In the genomic region with DNA sequence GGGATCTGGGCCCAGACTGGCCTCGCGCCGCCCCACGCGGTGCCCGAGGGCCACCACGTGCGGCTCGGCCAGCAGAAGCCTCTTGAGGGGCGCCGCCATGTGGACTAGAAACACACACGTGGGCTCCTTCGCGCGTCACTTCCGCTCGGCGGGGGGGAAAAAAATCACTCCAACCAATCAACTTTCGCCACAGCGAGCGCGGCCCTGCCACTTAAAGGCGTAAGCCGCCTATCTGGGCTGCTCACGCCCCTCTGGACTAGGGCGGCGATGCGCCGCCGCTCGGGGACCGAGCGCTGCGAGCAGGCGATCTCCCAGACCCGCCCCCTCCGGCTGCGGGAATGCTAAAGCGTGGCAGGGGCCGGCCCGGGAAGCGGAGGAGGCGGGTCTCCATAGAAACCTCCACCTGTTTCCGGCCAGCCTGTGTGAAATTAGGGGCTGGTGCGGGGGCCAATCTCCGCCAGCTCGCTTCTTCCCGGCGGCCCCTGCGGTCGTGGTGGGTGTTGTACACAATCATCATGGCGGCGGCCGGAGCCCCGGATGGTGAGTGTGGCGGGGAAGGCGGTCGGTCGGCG, we compare ENCODE assay signal across 8 mouse cellular contexts. TPM values are rescaled to one million over a fixed set of nuclear protein-coding genes. Genes with fewer than 3 reads are reported as not detected.
DNase-seq lines count a peak whose midpoint lies in the region; ATAC-seq lines count a peak whose summit lies in the region.

A gene (plus strand): TSS at position 231 of the 572 bp plus-strand sequence.
A gene (minus strand): TSS at position 319 of the 572 bp plus-strand sequence.

- H3K9ac ChIP-seq in hindbrain, embryonic 15.5 days = peak within 1 kb of the TSS; percentile 98

- peaks cover 30% of the 10 kb centered on the region for H3K4me1 ChIP-seq in hindbrain, embryonic 15.5 days (replicated peaks)

- under 1% methylated on average over 60 of the region's 60 CpGs for WGBS in hindbrain, embryonic 15.5 days

- H3K4me2 ChIP-seq in hindbrain, embryonic 15.5 days = peak within 1 kb of the TSS; percentile 85

- no peaks in the 10 kb centered on the region for H3K9me3 ChIP-seq in hindbrain, embryonic 15.5 days

- peak within 1 kb of the TSS; percentile 100 for H3K4me3 ChIP-seq in hindbrain, embryonic 15.5 days

- ATAC-seq in hindbrain, embryonic 15.5 days (ENCODE audit: low FRiP score, low read depth) = peak; percentile 99

- peak; percentile 98 for DNase-seq in R1 (ENCODE audit: low read depth, low spot score)
- DNase-seq in cerebellum, postnatal 25 days = peak; percentile 98 to 100
- peak; percentile 97 to 99 for DNase-seq in frontal cortex, postnatal 36 days (ENCODE audit: low spot score in 2 of 2)
- DNase-seq in left cerebral cortex, adult 11 months (ENCODE audit: low spot score) = peak; percentile 93
- DNase-seq in lung, postnatal 4 days = peak; percentile 96 to 97
- DNase-seq in retina, postnatal 7 days (ENCODE audit: low read depth, low spot score) = peak; percentile 95
- DNase-seq in urinary bladder, adult 2 months (ENCODE audit: low spot score) = peak; percentile 90

- H3K36me3 ChIP-seq in hindbrain, embryonic 15.5 days = peaks cover 13% of the 10 kb centered on the region

- H3K27ac ChIP-seq in hindbrain, embryonic 15.5 days (replicated peaks) = peak within 1 kb of the TSS; percentile 96

- H3K27me3 ChIP-seq in hindbrain, embryonic 15.5 days = no peaks in the 10 kb centered on the region

RNA-seq across cellular contexts. Expression of the first gene that starts in this region (rescaled TPM):
- polyA plus RNA-seq in hindbrain, embryonic 15.5 days (2015; fragmentation: Nextera tagmentation; extraction: Ambion mirVana) = 81.6 and 82.7 TPM in 2 replicates
- 25.0 and 29.8 TPM in 2 replicates for polyA plus RNA-seq in urinary bladder, adult 2 months (2012; rRNA removed)

RNA-seq across cellular contexts. Expression of the second gene that starts in this region (rescaled TPM):
- polyA plus RNA-seq in hindbrain, embryonic 15.5 days (2015; fragmentation: Nextera tagmentation; extraction: Ambion mirVana) = 9.8 and 10.7 TPM in 2 replicates
- polyA plus RNA-seq in urinary bladder, adult 2 months (2012; rRNA removed) = 9.6 and 10.8 TPM in 2 replicates

Comparison
In these comparisons a context has a peak if more than half of its experiments do, and no peak if none do; other contexts are left out.
1. Peak in every context shown above with its lines: DNase-seq, ATAC-seq, H3K4me3 ChIP-seq and H3K27ac ChIP-seq.